Mouse (Mus musculus) lung, embryonic 14.5 days (tissue): ENCODE measurements around the gene Cdh1. TPM values are rescaled to one million over a fixed set of nuclear protein-coding genes. Genes with fewer than 3 reads are reported as not detected.

Experiments used
- ATAC-seq: fragments of 200-750 bp; cut with Nextera tagmentation; 2 replicates; pipeline ENCODE4 v1.8.0; 2017; ENCODE audit warnings: mild to moderate bottlenecking, moderate TSS enrichment, moderate library complexity; ENCODE audit not compliant: insufficient read depth
- DNase-seq: peaks from one replicate; pipeline ENCODE4 v3.0.0-alpha.2; 2015
- H3K27ac ChIP-seq: fragments of 300-500 bp; sonication (generic); 2 replicates; pipeline ENCODE4 v1.5.1; 2014; ENCODE audit warnings: low read depth, mild to moderate bottlenecking, moderate library complexity
- H3K27me3 ChIP-seq: fragments of 300-500 bp; sonication (generic); 2 replicates; pipeline ENCODE4 v1.6.1; 2014; ENCODE audit warnings: low read length, control low read depth; ENCODE audit not compliant: insufficient read depth
- H3K36me3 ChIP-seq: fragments of 300-500 bp; sonication (generic); 2 replicates; pipeline ENCODE4 v1.6.1; 2014; ENCODE audit warnings: control low read depth; ENCODE audit not compliant: insufficient read depth
- H3K4me1 ChIP-seq: fragments of 300-500 bp; sonication (generic); 2 replicates; pipeline ENCODE4 v1.6.1; 2014; ENCODE audit warnings: antibody characterized with exemption, control low read depth; ENCODE audit not compliant: insufficient read depth
- H3K4me2 ChIP-seq: fragments of 300-500 bp; sonication (generic); 2 replicates; pipeline ENCODE4 v1.6.1; 2014; ENCODE audit warnings: mild to moderate bottlenecking
- H3K4me3 ChIP-seq: fragments of 300-500 bp; sonication (generic); 2 replicates; pipeline ENCODE4 v1.5.1; 2014; ENCODE audit warnings: low read depth, low read length
- H3K9ac ChIP-seq: fragments of 300-500 bp; sonication (generic); 2 replicates; pipeline ENCODE4 v1.6.1; 2014
- H3K9me3 ChIP-seq: fragments of 300-500 bp; sonication (generic); 2 replicates; pipeline ENCODE4 v1.6.1; 2016; ENCODE audit warnings: low read depth, low read length, control low read depth
- CTCF ChIP-seq: IDR thresholded peaks from 2 replicates; pipeline ENCODE4 v1.5.1; 2016; ENCODE audit warnings: antibody characterized with exemption, low read depth
- WGBS: fragments of 180-500 bp; shearing (Covaris S2); extraction: QIAGEN DNeasy Blood & Tissue Kit; methylation state at CpG from one replicate; pipeline ENCODE4 v1.1.7; 2014; 5-methylcytosine and 5-hydroxymethylcytosine counted together
- polyA plus RNA-seq: library from polyadenylated mRNA; unstranded; fragments of >200 nt; fragmentation: Nextera tagmentation; extraction: Ambion mirVana; gene quantifications from 2 replicates; pipeline ENCODE4 v1.2.1, GENCODE M21; 2014

Cdh1 gene
- polyA plus RNA-seq, 1 experiment from 2014 or later = 85.3 TPM

GRCm38 (mm10) chr8:106640921-106641320, 37.8 kb downstream of the Cdh1 start:
- Histone ChIP-seq H3K36me3 (no peaks in the 10 kb centered on the region), H3K27ac (no peak overlapping the region), H3K9me3 (no peaks in the 10 kb centered on the region), H3K9ac (no peak overlapping the region), H3K4me3 (no peak overlapping the region), H3K4me2 (no peak overlapping the region), H3K27me3 (no peaks in the 10 kb centered on the region), H3K4me1 (peaks cover 5% of the 10 kb centered on the region; the same call in 1 of the 2 replicates)
- 65% methylated on average over 5 of the region's 5 CpGs for WGBS
- DNase-seq (no peak), ATAC-seq (no peak)
- TF ChIP-seq CTCF = no peak

- ATAC-seq (no peak), DNase-seq (no peak)
- no peak for TF ChIP-seq CTCF
- no peaks in the 10 kb centered on the region for H3K36me3 ChIP-seq
- WGBS = 67% methylated on average over 2 of the region's 2 CpGs
- no peak overlapping the region for H3K4me3 ChIP-seq
- no peak overlapping the region for H3K4me2 ChIP-seq
- H3K9me3 ChIP-seq = no peaks in the 10 kb centered on the region
- no peak overlapping the region for H3K27ac ChIP-seq
- H3K4me1 ChIP-seq = peaks cover under 1% of the 10 kb centered on the region; the same call in 1 of the 2 replicates
- no peaks in the 10 kb centered on the region for H3K27me3 ChIP-seq
- no peak overlapping the region for H3K9ac ChIP-seq
These were observed 39.0 kb downstream of the Cdh1 start for GRCm38 (mm10) chr8:106642172-106642571.

- ATAC-seq (no peak), DNase-seq (no peak)
- WGBS = 78% methylated on average over 4 of the region's 4 CpGs
- H3K9ac ChIP-seq = no peak overlapping the region
- H3K4me3 ChIP-seq = no peak overlapping the region
- no peak overlapping the region for H3K27ac ChIP-seq
- H3K36me3 ChIP-seq = no peaks in the 10 kb centered on the region
- H3K4me2 ChIP-seq = no peak overlapping the region
- TF ChIP-seq CTCF = no peak
- H3K27me3 ChIP-seq = no peaks in the 10 kb centered on the region
- no peaks in the 10 kb centered on the region for H3K4me1 ChIP-seq
- H3K9me3 ChIP-seq = no peaks in the 10 kb centered on the region
These were observed 39.9 kb downstream of the Cdh1 start for GRCm38 (mm10) chr8:106643100-106643499.

DNA sequence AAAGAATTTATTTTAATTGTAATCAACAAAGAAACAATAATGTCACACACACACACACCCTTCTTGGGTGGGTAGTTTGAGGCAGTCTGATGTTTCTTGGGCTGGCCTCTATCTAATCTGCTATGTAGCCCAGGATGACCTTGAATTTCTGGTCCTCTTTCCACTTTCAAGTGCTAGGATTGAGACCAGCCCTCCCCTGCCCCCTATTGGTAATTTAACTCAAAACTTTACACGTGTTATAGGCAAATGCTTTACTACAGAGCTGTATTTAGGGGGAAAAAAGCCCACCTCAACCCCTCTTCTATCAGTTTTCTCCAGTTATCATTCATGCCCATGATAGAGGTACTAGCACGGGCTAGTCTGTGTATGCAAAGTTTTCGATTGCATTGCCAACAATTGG, 41.8 kb downstream of the Cdh1 start:
- Histone ChIP-seq H3K4me2 (no peak overlapping the region), H3K4me3 (no peak overlapping the region), H3K27me3 (no peaks in the 10 kb centered on the region), H3K4me1 (no peaks in the 10 kb centered on the region), H3K36me3 (no peaks in the 10 kb centered on the region), H3K27ac (no peak overlapping the region), H3K9me3 (no peaks in the 10 kb centered on the region), H3K9ac (no peak overlapping the region)
- 64% methylated on average over 3 of the region's 3 CpGs for WGBS
- 0 out of 2 replicates have a peak, but pooled peaks have one; percentile 8 for TF ChIP-seq CTCF
- no peak for ATAC-seq
- no peak for DNase-seq

GRCm38 (mm10) chr8:106646153-106646552, 43.0 kb downstream of the Cdh1 start:
- TF ChIP-seq CTCF = no peak
- no peak for ATAC-seq
- no peak for DNase-seq
- H3K27ac ChIP-seq = peak overlapping the region; percentile 55; the same call in 1 of the 2 replicates
- H3K36me3 ChIP-seq = no peaks in the 10 kb centered on the region
- H3K4me3 ChIP-seq = no peak overlapping the region
- whole genome bisulfite sequencing = 56% methylated on average over 2 of the region's 2 CpGs
- no peak overlapping the region for H3K4me2 ChIP-seq
- H3K4me1 ChIP-seq = no peaks in the 10 kb centered on the region
- H3K9ac ChIP-seq = no peak overlapping the region
- no peaks in the 10 kb centered on the region for H3K27me3 ChIP-seq
- H3K9me3 ChIP-seq = no peaks in the 10 kb centered on the region

DNA sequence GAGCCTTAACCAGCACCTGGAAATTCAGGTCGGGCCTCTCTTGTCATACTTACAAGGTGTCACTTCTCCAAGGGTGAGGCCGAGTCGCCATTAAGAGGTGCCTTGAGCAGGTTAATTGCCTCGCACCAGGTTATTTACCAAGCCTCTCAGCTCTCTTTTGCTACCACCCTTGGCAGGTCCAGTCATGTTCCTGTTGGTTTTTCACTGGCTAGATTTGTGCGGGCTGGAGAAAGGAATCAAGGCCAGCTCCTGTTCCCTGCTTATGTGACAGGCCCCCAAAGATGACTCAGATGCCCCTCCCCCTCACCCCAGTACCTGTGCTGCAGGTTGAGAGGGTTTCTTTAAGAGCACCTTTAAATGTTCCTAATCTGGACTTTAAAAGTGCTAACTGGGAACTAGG, 43.6 kb downstream of the Cdh1 start:
- peak overlapping the region; percentile 55; the same call in 1 of the 2 replicates for H3K27ac ChIP-seq

GRCm38 (mm10) chr8:106647387-106647786, 44.2 kb downstream of the Cdh1 start:
- peak; percentile 89 for TF ChIP-seq CTCF
- ATAC-seq (peak; percentile 47; the same call in 1 of the 2 replicates), DNase-seq (peak; percentile 91)
- Histone ChIP-seq H3K27ac (peak overlapping the region; percentile 55), H3K9ac (no peak overlapping the region), H3K9me3 (no peaks in the 10 kb centered on the region), H3K4me3 (no peak overlapping the region), H3K36me3 (no peaks in the 10 kb centered on the region), H3K4me2 (no peak overlapping the region), H3K27me3 (no peaks in the 10 kb centered on the region), H3K4me1 (no peaks in the 10 kb centered on the region)
- WGBS = 34% methylated on average over 2 of the region's 2 CpGs

More for the DNA sequence above, 43.6 kb downstream of the Cdh1 start:
- Histone ChIP-seq H3K4me2 (no peak overlapping the region), H3K4me1 (no peaks in the 10 kb centered on the region), H3K9me3 (no peaks in the 10 kb centered on the region), H3K36me3 (no peaks in the 10 kb centered on the region), H3K9ac (no peak overlapping the region), H3K4me3 (no peak overlapping the region), H3K27me3 (no peaks in the 10 kb centered on the region)
- no peak for TF ChIP-seq CTCF
- ATAC-seq = peak; percentile 54; the same call in 1 of the 2 replicates
- WGBS = 53% methylated on average over 5 of the region's 5 CpGs
- DNase-seq = peak; percentile 22
